In genomic region chr5:108029968-108030367, GRCm38 (mm10) we compare ENCODE assay signal across 9 mouse cellular contexts. TPM values are rescaled to one million over a fixed set of nuclear protein-coding genes. Genes with fewer than 3 reads are reported as not detected.
DNase-seq lines count a peak whose midpoint lies in the region; ATAC-seq and TF ChIP-seq lines count a peak whose summit lies in the region.
"Had no signal": no experiment of that assay in that cellular context is flagged by ENCODE, and none has a peak within 500 bp of the region (broad histone marks: within the 10 kb centered on the region; RNA-seq: fewer than 3 reads in every experiment).

No protein-coding gene starts in this region.

- no peak overlapping the region for H3K27ac ChIP-seq in lung, embryonic 14.5 days (ENCODE audit: low read depth)
- no peak overlapping the region for H3K27ac ChIP-seq in forebrain, embryonic 11.5 days (ENCODE audit: low read depth, low read length)
- H3K27ac ChIP-seq: hindbrain, embryonic 15.5 days had no signal

- no peak overlapping the region for H3K9ac ChIP-seq in lung, embryonic 14.5 days
- H3K9ac ChIP-seq in forebrain, embryonic 11.5 days (ENCODE audit: low read length) = no peak overlapping the region
- H3K9ac ChIP-seq: hindbrain, embryonic 15.5 days had no signal

- H3K4me1 ChIP-seq in lung, embryonic 14.5 days (ENCODE audit: insufficient read depth) = no peaks in the 10 kb centered on the region
- H3K4me1 ChIP-seq in forebrain, embryonic 11.5 days (replicated peaks; ENCODE audit: control insufficient read depth, insufficient read depth, low read length) = no peaks in the 10 kb centered on the region
- H3K4me1 ChIP-seq: hindbrain, embryonic 15.5 days had no signal

- TF ChIP-seq CTCF in lung, embryonic 14.5 days (IDR thresholded peaks at IDR 0.05; ENCODE audit: low read depth) = peak; percentile 29

- H3K36me3 ChIP-seq in lung, embryonic 14.5 days (ENCODE audit: insufficient read depth) = no peaks in the 10 kb centered on the region
- H3K36me3 ChIP-seq in forebrain, embryonic 11.5 days (ENCODE audit: control insufficient read depth, insufficient read depth, low read length) = no peaks in the 10 kb centered on the region
- H3K36me3 ChIP-seq: hindbrain, embryonic 15.5 days had no signal

- ATAC-seq in lung, embryonic 14.5 days (ENCODE audit: insufficient read depth) = no peak
- peak; percentile 49 for ATAC-seq in megakaryocyte progenitor cell, adult 5-6 weeks (replicated peaks; ENCODE audit: poor library complexity)
- no peak for ATAC-seq in forebrain, embryonic 11.5 days (replicated peaks; ENCODE audit: low FRiP score)

- 78% methylated on average over 2 of the region's 2 CpGs for WGBS in lung, embryonic 14.5 days
- 79% methylated on average over 2 of the region's 2 CpGs for WGBS in forebrain, embryonic 11.5 days

- H3K9me3 ChIP-seq in lung, embryonic 14.5 days (ENCODE audit: low read depth, low read length) = no peaks in the 10 kb centered on the region
- H3K9me3 ChIP-seq in forebrain, embryonic 11.5 days (ENCODE audit: control insufficient read depth, low read length) = no peaks in the 10 kb centered on the region
- H3K9me3 ChIP-seq: hindbrain, embryonic 15.5 days had no signal

- DNase-seq in cerebellum, postnatal 10 days = peak; percentile 24 to 43
- no peak for DNase-seq in cerebellum, postnatal 4 days (ENCODE audit: low spot score in 2 of 2)
- peak; percentile 25 for DNase-seq in lung, embryonic 14.5 days
- no peak for DNase-seq in lung, postnatal 25 days (ENCODE audit: low spot score)
- DNase-seq in R1 (ENCODE audit: low read depth, low spot score) = peak; percentile 67
- no peak for DNase-seq in forebrain, embryonic 11.5 days (ENCODE audit: low spot score)
- no peak for DNase-seq in frontal cortex, postnatal 10 days (ENCODE audit: low spot score in 2 of 2)

- no peaks in the 10 kb centered on the region for H3K27me3 ChIP-seq in lung, embryonic 14.5 days (ENCODE audit: insufficient read depth, low read length)
- H3K27me3 ChIP-seq in forebrain, embryonic 11.5 days (ENCODE audit: control insufficient read depth, insufficient read depth, low read length) = no peaks in the 10 kb centered on the region
- H3K27me3 ChIP-seq: hindbrain, embryonic 15.5 days had no signal

- no peak overlapping the region for H3K4me2 ChIP-seq in lung, embryonic 14.5 days
- no peak overlapping the region for H3K4me2 ChIP-seq in forebrain, embryonic 11.5 days (ENCODE audit: low read depth, low read length, severe bottlenecking)
- H3K4me2 ChIP-seq: hindbrain, embryonic 15.5 days had no signal

- no peak overlapping the region for H3K4me3 ChIP-seq in lung, embryonic 14.5 days (ENCODE audit: low read depth, low read length)
- H3K4me3 ChIP-seq in forebrain, embryonic 11.5 days (ENCODE audit: low read depth, low read length) = no peak overlapping the region
- H3K4me3 ChIP-seq: hindbrain, embryonic 15.5 days had no signal

RNA-seq across cellular contexts. Expression of gene Mtf2, which starts 35.5 kb away (rescaled TPM):
- polyA plus RNA-seq in lung, embryonic 14.5 days (2014; fragmentation: Nextera tagmentation; extraction: Ambion mirVana) = 108 and 110 TPM in 2 replicates
- 101 and 125 TPM in 2 replicates for total RNA-seq in megakaryocyte progenitor cell, adult 5-6 weeks (2015)
- 102 and 137 TPM in 2 replicates for total RNA-seq in megakaryocyte progenitor cell, adult 5-6 weeks (2017)
- 138 and 148 TPM in 2 replicates for polyA plus RNA-seq in forebrain, embryonic 11.5 days (2014; fragmentation: Nextera tagmentation; extraction: Ambion mirVana)

RNA-seq across cellular contexts. Expression of gene Fam69a, which starts 43.1 kb away (rescaled TPM):
- polyA plus RNA-seq in lung, embryonic 14.5 days (2014; fragmentation: Nextera tagmentation; extraction: Ambion mirVana) = 20.0 and 22.6 TPM in 2 replicates
- 43.3 and 48.4 TPM in 2 replicates for total RNA-seq in megakaryocyte progenitor cell, adult 5-6 weeks (2015)
- total RNA-seq in megakaryocyte progenitor cell, adult 5-6 weeks (2017) = 16.2 and 27.8 TPM in 2 replicates
- polyA plus RNA-seq in forebrain, embryonic 11.5 days (2014; fragmentation: Nextera tagmentation; extraction: Ambion mirVana) = 18.1 and 21.7 TPM in 2 replicates

Comparison
In these comparisons a context has a peak if more than half of its experiments do, and no peak if none do; other contexts are left out.
1. DNase-seq: peak in cerebellum, postnatal 10 days (2 of 2), lung, embryonic 14.5 days (single experiment) and R1 (single experiment); none in cerebellum, postnatal 4 days (0 of 2), lung, postnatal 25 days (single experiment), forebrain, embryonic 11.5 days (single experiment) and frontal cortex, postnatal 10 days (0 of 2).